Mouse (Mus musculus) adrenal gland, adult 8-10 months (tissue): ENCODE measurements around the gene Cs. TPM values are rescaled to one million over a fixed set of nuclear protein-coding genes. Genes with fewer than 3 reads are reported as not detected.

ENCODE experiments used
- DNase-seq: peaks from one replicate; pipeline ENCODE4 v3.0.0; 2022
- microRNA-seq, 2 experiments: library from miRNA; unstranded; fragments of <30 nt; microRNA quantifications; one replicate each; pipeline ENCODE4 v1.2.0; 2022
- total RNA-seq, 4 experiments: library from RNA; stranded (reverse); gene quantifications; 2 replicates each; pipeline ENCODE4 v1.2.4; 2022

Gene Cs
- total RNA-seq, 4 experiments from 2014 or later = 197 to 297 (median 255) TPM

DNA sequence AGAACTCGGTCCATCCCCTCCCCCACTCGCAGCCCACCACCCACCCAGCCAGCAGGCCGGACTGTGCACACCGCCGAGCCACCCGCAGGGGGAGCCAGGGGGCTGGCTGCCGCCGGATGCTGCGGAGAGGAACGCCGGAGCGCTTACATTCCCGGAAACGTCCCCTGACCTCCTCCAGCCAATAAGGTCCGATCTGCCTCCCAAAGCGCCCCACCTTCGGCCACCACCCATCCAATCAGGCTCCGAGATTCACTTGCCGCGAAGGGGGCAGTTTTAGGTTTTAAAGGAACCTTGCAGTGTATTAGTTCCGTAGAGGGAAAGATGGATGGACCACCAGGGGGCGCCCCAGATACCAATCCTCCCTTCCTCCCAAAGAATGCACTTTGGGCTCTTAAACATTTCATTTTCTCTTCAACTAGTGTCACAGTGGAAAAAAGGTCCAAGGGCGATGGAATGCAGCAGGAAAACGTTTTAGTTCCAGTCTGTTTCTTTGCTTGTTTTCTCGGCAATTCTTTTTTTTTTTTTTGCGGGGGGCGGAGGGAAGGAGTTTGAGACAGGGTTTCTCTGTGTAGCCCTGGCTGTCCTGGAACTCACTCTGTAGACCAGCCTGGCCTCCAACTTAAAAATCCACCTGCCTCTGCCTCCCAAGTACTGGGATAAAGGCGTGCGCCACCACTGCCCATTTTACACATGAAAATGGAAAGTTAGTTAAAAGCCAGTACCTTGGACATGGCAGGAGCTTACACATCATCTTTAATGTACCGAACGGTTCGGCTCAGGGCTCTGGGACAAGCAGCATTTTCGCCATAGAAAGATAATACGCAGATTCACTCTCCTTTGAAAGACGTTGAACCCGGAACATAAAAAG lies 72.4 kb downstream of the Cs start:
- DNase-seq = peak; percentile 97

DNA sequence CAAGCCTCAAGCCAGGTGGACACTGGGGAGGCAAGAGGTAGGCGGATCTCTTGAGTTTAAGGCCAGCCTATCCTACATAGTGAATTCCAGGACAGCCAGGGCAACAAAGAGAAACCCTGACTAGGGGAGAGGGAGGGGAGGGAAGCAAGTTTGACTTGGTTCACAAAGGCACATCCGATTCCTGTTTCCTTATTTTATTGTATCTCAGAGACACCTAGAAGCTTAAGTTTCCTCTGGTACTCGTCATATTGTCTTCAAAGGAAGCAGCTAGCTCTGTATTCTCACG lies 73.0 kb downstream of the Cs start:
- no peak for DNase-seq

DNA sequence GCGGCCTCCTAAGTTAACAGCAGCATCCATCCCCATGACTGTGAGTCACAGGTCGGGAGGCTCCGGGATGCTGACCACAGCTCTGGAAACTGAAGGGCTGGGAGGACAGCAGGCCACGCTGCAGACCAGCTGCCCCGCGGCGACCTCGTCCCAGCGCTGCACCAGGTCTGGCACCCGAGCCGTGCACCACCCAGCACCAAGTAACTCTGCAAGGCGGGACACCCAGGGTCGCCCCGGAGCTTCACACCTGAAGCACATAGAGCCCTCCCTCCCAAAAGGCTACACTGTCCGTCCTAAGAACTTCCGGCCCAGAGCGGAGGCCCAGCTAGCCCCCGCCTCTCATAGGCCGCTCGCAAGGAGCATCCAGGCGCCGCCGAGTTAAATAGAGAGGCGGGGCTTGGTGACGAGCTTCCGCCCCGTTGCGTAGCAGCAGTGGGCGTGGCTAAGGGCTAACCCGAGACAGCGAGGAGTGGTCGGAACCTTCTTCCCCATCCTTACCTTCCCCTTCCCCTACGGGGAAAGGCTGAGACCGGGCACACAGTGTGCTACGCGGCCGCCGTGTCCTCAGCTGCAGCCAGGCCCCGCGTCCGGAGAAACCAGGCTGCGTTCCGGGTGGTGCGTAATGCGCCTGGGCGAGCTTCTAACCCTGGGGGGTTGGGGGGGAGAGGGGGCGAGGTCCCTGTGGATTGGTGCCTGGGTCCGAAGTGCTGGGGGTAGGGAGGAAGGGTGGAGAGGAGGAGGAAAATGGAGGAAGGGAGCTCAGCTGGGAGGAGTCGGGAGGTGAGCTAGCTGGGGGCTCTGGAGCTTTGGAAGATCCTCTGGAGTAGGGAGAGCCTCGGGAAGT lies 73.9 kb downstream of the Cs start, which contains the start of the genes Nabp2 and Rnf41:
Gene Nabp2 (minus strand): TSS at position 282 of the 844 bp plus-strand sequence.
Gene Rnf41 (plus strand): TSS at position 447 of the 844 bp plus-strand sequence.
- peak; percentile 96 for DNase-seq

DNA sequence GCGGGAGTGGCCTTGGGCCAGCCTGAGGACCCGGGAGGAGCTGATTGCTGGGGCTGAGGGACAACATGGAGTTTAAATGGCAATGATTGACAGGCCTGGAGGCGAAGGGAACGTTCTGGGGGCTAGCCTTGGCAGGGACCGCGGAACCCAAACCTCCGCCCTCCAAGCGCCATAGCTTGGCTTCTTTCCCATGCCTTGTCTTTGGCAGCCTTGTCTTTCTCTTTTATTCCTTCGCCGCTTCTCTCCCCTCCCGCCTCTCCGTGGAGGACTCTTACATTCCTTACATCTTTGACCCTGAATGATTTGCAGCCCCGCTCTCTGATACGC lies 74.5 kb downstream of the Cs start:
- DNase-seq = peak; percentile 53

Small RNAs within 50 kb of the gene (microRNA-seq; reads per million reads assigned to microRNA genes)
- gene Gm25361 (0 reads per million in 2 experiments), gene Gm26308 (0 reads per million in 2 experiments), gene Mir6914 (0 to 0.34 reads per million in 2 experiments), gene Mir6915 (0.53 to 1.0 reads per million in 2 experiments)

Other genes with a start within 250 kb of the Cs start
- gene Baz2a, start 246.2 kb upstream of the Cs start, total RNA-seq = 10 to 100 TPM; 52.9 to 78.0 (median 62.7) TPM
- 100 to 1,000 TPM in 2 of 4 experiments, 10 to 100 TPM in 2; 83.6 to 110 (median 99.3) TPM for gene Rbms2, start 157.4 kb upstream of the Cs start, total RNA-seq
- 1 to 10 TPM; 2.5 to 4.2 (median 3.5) TPM for gene Gls2, start 143.3 kb upstream of the Cs start, total RNA-seq
- 10 to 100 TPM; 15.3 to 17.3 (median 16.9) TPM for gene Spryd4, start 125.9 kb upstream of the Cs start, total RNA-seq
- not detected for gene Mip, start 111.9 kb upstream of the Cs start, total RNA-seq
- gene Timeless, start 105.7 kb upstream of the Cs start, total RNA-seq = 10 to 100 TPM in 2 of 4 experiments, 1 to 10 TPM in 2; 8.0 to 14.4 (median 11.1) TPM
- gene Apon, start 83.6 kb upstream of the Cs start, total RNA-seq = under 1 TPM in 1 of 4 experiments, not detected in 3; 0.56 TPM
- gene Apof, start 69.1 kb upstream of the Cs start, total RNA-seq = 10 to 100 TPM in 2 of 4 experiments, 1 to 10 TPM in 2; 1.6 to 14.7 (median 6.9) TPM
- 10 to 100 TPM; 46.9 to 69.7 (median 57.7) TPM for gene Stat2, start 67.2 kb upstream of the Cs start, total RNA-seq
- under 1 TPM in 2 of 4 experiments, not detected in 2; 0.22 to 0.28 TPM for gene Il23a, start 39.0 kb upstream of the Cs start, total RNA-seq
- 10 to 100 TPM; 17.5 to 35.4 (median 24.2) TPM for gene Pan2, start 34.4 kb upstream of the Cs start, total RNA-seq
- 100 to 1,000 TPM; 172 to 202 (median 177) TPM for gene Cnpy2, start 15.3 kb upstream of the Cs start, total RNA-seq
- 100 to 1,000 TPM in 2 of 4 experiments, 10 to 100 TPM in 2; 72.2 to 114 (median 86.6) TPM for gene Coq10a, start 31.3 kb downstream of the Cs start, total RNA-seq
- gene Ankrd52, start 39.4 kb downstream of the Cs start, total RNA-seq = 10 to 100 TPM; 53.7 to 90.5 (median 68.1) TPM
- gene Slc39a5, start 63.5 kb downstream of the Cs start, total RNA-seq = under 1 TPM in 2 of 4 experiments, not detected in 2; 0.24 to 0.40 TPM
- gene Nabp2, start 73.8 kb downstream of the Cs start, total RNA-seq = 10 to 100 TPM; 76.6 to 93.8 (median 86.8) TPM
- gene Rnf41, start 73.9 kb downstream of the Cs start, total RNA-seq = 10 to 100 TPM; 39.1 to 55.4 (median 50.8) TPM
- gene Smarcc2, start 121.5 kb downstream of the Cs start, total RNA-seq = 100 to 1,000 TPM; 103 to 155 (median 127) TPM
- 100 to 1,000 TPM; 760 to 841 (median 820) TPM for gene Myl6, start 156.4 kb downstream of the Cs start, total RNA-seq
- gene Myl6b, start 161.0 kb downstream of the Cs start, total RNA-seq = 10 to 100 TPM in 2 of 4 experiments, 1 to 10 TPM in 2; 4.8 to 11.6 (median 7.9) TPM
- 10 to 100 TPM; 22.8 to 44.9 (median 33.2) TPM for gene Esyt1, start 188.1 kb downstream of the Cs start, total RNA-seq
- gene Zc3h10, start 210.0 kb downstream of the Cs start, total RNA-seq = 10 to 100 TPM; 12.9 to 15.0 (median 13.6) TPM
- 1,000 to 10,000 TPM; 2,263 to 2,673 (median 2,524) TPM for gene Rpl41, start 211.6 kb downstream of the Cs start, total RNA-seq
- gene Pa2g4, start 228.3 kb downstream of the Cs start, total RNA-seq = 10 to 100 TPM; 67.4 to 77.6 (median 70.5) TPM